Mouse (Mus musculus) neural tube, embryonic 12.5 days (tissue): ENCODE data around the gene Lmf2. TPM values are rescaled to one million over a fixed set of nuclear protein-coding genes. Genes with fewer than 3 reads are reported as not detected.

Experiments
- ATAC-seq: fragments of 200-750 bp; cut with Nextera tagmentation; 2 replicates; pipeline ENCODE4 v1.8.0; 2017; ENCODE audit warnings: low read depth, mild to moderate bottlenecking, moderate TSS enrichment, moderate library complexity; ENCODE audit not compliant: low FRiP score
- H3K27ac ChIP-seq: fragments of 300-500 bp; sonication (generic); 2 replicates; pipeline ENCODE4 v1.5.1; 2016
- H3K27me3 ChIP-seq: fragments of 300-500 bp; sonication (generic); replicated peaks from 2 replicates; pipeline ENCODE4 v1.6.1; 2016; ENCODE audit warnings: mild to moderate bottlenecking
- H3K36me3 ChIP-seq: fragments of 300-500 bp; sonication (generic); 2 replicates; pipeline ENCODE4 v1.6.1; 2016; ENCODE audit warnings: mild to moderate bottlenecking
- H3K4me1 ChIP-seq: fragments of 300-500 bp; sonication (generic); 2 replicates; pipeline ENCODE4 v1.6.1; 2016
- H3K4me2 ChIP-seq: fragments of 300-500 bp; sonication (generic); replicated peaks from 2 replicates; pipeline ENCODE4 v1.6.1; 2016; ENCODE audit warnings: mild to moderate bottlenecking
- H3K4me3 ChIP-seq: fragments of 300-500 bp; sonication (generic); 2 replicates; pipeline ENCODE4 v1.5.1; 2016
- H3K9ac ChIP-seq: fragments of 300-500 bp; sonication (generic); 2 replicates; pipeline ENCODE4 v1.6.1; 2016; ENCODE audit warnings: mild to moderate bottlenecking
- H3K9me3 ChIP-seq: fragments of 300-500 bp; sonication (generic); 2 replicates; pipeline ENCODE4 v1.6.1; 2016; ENCODE audit warnings: mild to moderate bottlenecking
- WGBS: fragments of 180-500 bp; shearing (Covaris S2); methylation state at CpG from one replicate; pipeline ENCODE4 v1.1.7; 2016; 5-methylcytosine and 5-hydroxymethylcytosine counted together
- polyA plus RNA-seq: library from polyadenylated mRNA; unstranded; fragments of >200 nt; fragmentation: Nextera tagmentation; extraction: Ambion mirVana; gene quantifications from 2 replicates; pipeline ENCODE4 v1.2.1, GENCODE M21; 2016

Gene Lmf2
- polyA plus RNA-seq, 1 experiment from 2014 or later = 42.2 TPM

DNA sequence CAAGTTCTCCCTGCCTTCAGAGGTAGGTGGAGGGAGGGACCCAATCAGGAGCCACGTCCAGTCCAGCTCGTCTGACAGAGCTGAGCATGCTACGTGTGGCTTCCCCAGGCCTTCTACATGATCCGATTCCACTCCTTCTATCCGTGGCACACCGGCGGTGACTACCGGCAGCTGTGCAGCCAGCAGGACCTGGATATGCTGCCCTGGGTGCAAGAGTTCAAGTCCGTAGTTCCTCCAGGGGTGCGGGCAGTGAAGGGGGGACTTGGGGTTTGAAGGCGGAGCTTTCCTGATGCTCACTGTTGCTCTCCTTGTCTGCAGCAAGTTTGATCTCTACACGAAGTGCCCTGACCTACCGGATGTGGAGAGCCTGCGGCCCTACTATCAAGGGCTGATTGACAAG lies 19.0 kb downstream of the Lmf2 start:
- no peaks in the 10 kb centered on the region for H3K9me3 ChIP-seq
- no peaks in the 10 kb centered on the region for H3K27me3 ChIP-seq
- H3K4me3 ChIP-seq = no peak overlapping the region
- no peaks in the 10 kb centered on the region for H3K36me3 ChIP-seq
- no peak overlapping the region for H3K27ac ChIP-seq
- ATAC-seq = no peak
- no peaks in the 10 kb centered on the region for H3K4me1 ChIP-seq
- WGBS = 89% methylated on average over 14 of the region's 14 CpGs
- no peak overlapping the region for H3K9ac ChIP-seq
- H3K4me2 ChIP-seq = no peak overlapping the region

- Histone ChIP-seq H3K27me3 (no peaks in the 10 kb centered on the region), H3K4me2 (no peak overlapping the region), H3K4me3 (no peak overlapping the region), H3K9ac (no peak overlapping the region), H3K4me1 (no peaks in the 10 kb centered on the region), H3K36me3 (no peaks in the 10 kb centered on the region), H3K27ac (no peak overlapping the region), H3K9me3 (no peaks in the 10 kb centered on the region)
- no peak for ATAC-seq
- 87% methylated on average over 17 of the region's 17 CpGs for WGBS
Measured at GRCm38 (mm10) chr15:89334774-89335537, 20.5 kb downstream of the Lmf2 start.

DNA sequence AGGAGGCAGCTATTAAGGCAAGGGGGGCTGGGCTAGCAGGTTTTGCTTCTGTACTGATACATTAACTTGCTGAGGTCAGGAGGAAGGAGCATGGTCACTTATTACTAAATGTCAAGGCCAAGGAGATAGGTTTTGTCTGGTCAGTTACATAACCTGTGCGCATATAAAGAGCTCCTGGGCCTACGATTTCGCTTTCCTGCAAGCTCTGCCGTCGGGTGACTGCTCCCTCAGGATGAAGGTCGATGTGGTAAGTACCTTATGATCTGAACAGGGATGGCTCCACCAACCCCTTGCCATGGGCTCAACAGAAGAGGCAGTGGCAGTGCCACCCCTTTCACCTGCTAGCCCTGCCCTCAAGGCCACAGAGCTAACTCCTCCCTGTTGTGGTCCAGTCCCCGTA lies 21.2 kb downstream of the Lmf2 start, which contains the start of gene Miox:
Gene Miox (plus strand): TSS at position 128 of the 400 bp plus-strand sequence.
- no peak within 1 kb of the TSS for H3K27ac ChIP-seq
- H3K4me1 ChIP-seq = no peaks in the 10 kb centered on the region
- no peak within 1 kb of the TSS for H3K9ac ChIP-seq
- no peaks in the 10 kb centered on the region for H3K9me3 ChIP-seq
- no peaks in the 10 kb centered on the region for H3K27me3 ChIP-seq
- H3K36me3 ChIP-seq = no peaks in the 10 kb centered on the region
- WGBS = 91% methylated on average over 7 of the region's 7 CpGs
- no peak within 1 kb of the TSS for H3K4me2 ChIP-seq
- ATAC-seq = no peak
- no peak within 1 kb of the TSS for H3K4me3 ChIP-seq

- 74% methylated on average over 5 of the region's 5 CpGs for WGBS
- no peak overlapping the region for H3K4me2 ChIP-seq
- H3K4me1 ChIP-seq = peaks cover 4% of the 10 kb centered on the region; the same call in 1 of the 2 replicates
- H3K9ac ChIP-seq = no peak overlapping the region
- no peaks in the 10 kb centered on the region for H3K36me3 ChIP-seq
- H3K27ac ChIP-seq = no peak overlapping the region
- no peak overlapping the region for H3K4me3 ChIP-seq
- no peaks in the 10 kb centered on the region for H3K9me3 ChIP-seq
- no peak for ATAC-seq
- peaks cover 15% of the 10 kb centered on the region for H3K27me3 ChIP-seq
Measured at GRCm38 (mm10) chr15:89326441-89326840, 29.0 kb downstream of the Lmf2 start.

- Histone ChIP-seq H3K27me3 (peaks cover 15% of the 10 kb centered on the region), H3K9me3 (no peaks in the 10 kb centered on the region), H3K4me2 (no peak overlapping the region), H3K4me1 (peaks cover 4% of the 10 kb centered on the region; the same call in 1 of the 2 replicates), H3K27ac (no peak overlapping the region), H3K36me3 (no peaks in the 10 kb centered on the region), H3K9ac (no peak overlapping the region), H3K4me3 (no peak overlapping the region)
- 91% methylated on average over 4 of the region's 4 CpGs for WGBS
- no peak for ATAC-seq
Measured at GRCm38 (mm10) chr15:89323656-89324055, 31.8 kb downstream of the Lmf2 start.

GRCm38 (mm10) chr15:89322670-89323522 lies 32.6 kb downstream of the Lmf2 start, which contains the start of gene Adm2:
Gene Adm2 (plus strand): TSS chr15:89322720.
- no peak for ATAC-seq
- Histone ChIP-seq H3K4me3 (no peak within 1 kb of the TSS; the same call in 1 of the 2 replicates), H3K36me3 (no peaks in the 10 kb centered on the region), H3K9ac (no peak within 1 kb of the TSS), H3K4me1 (peaks cover 4% of the 10 kb centered on the region; the same call in 1 of the 2 replicates), H3K27me3 (peaks cover 15% of the 10 kb centered on the region), H3K27ac (no peak within 1 kb of the TSS), H3K9me3 (no peaks in the 10 kb centered on the region), H3K4me2 (peak within 1 kb of the TSS; percentile 42)
- WGBS = 8% methylated on average over 26 of the region's 26 CpGs

GRCm38 (mm10) chr15:89321264-89321663 lies 34.2 kb downstream of the Lmf2 start:
- no peak for ATAC-seq
- 85% methylated on average over 8 of the region's 8 CpGs for WGBS
- Histone ChIP-seq H3K4me2 (no peak overlapping the region), H3K27me3 (peaks cover 15% of the 10 kb centered on the region), H3K27ac (no peak overlapping the region), H3K9me3 (no peaks in the 10 kb centered on the region), H3K9ac (no peak overlapping the region), H3K4me1 (peaks cover 4% of the 10 kb centered on the region; the same call in 1 of the 2 replicates), H3K4me3 (no peak overlapping the region), H3K36me3 (no peaks in the 10 kb centered on the region)

GRCm38 (mm10) chr15:89316146-89316545 lies 39.3 kb downstream of the Lmf2 start:
- no peak for ATAC-seq
- Histone ChIP-seq H3K4me1 (peaks cover 17% of the 10 kb centered on the region), H3K27me3 (no peaks in the 10 kb centered on the region), H3K27ac (no peak overlapping the region), H3K36me3 (no peaks in the 10 kb centered on the region), H3K9ac (no peak overlapping the region), H3K4me3 (no peak overlapping the region), H3K4me2 (no peak overlapping the region), H3K9me3 (no peaks in the 10 kb centered on the region)
- 63% methylated on average over 11 of the region's 11 CpGs for WGBS

GRCm38 (mm10) chr15:89315190-89315731 lies 40.2 kb downstream of the Lmf2 start, which contains the start of gene Sbf1:
Gene Sbf1 (minus strand): TSS chr15:89315311.
- H3K4me1 ChIP-seq = peaks cover 17% of the 10 kb centered on the region
- H3K27me3 ChIP-seq = no peaks in the 10 kb centered on the region
- H3K27ac ChIP-seq = no peak within 1 kb of the TSS
- peak within 1 kb of the TSS; percentile 93 for H3K4me2 ChIP-seq
- H3K36me3 ChIP-seq = no peaks in the 10 kb centered on the region
- peak; percentile 99 for ATAC-seq
- peak within 1 kb of the TSS; percentile 93 for H3K4me3 ChIP-seq
- whole genome bisulfite sequencing = under 1% methylated on average over 37 of the region's 37 CpGs
- peak within 1 kb of the TSS; percentile 91 for H3K9ac ChIP-seq
- no peaks in the 10 kb centered on the region for H3K9me3 ChIP-seq

- ATAC-seq = peak; percentile 74
- Histone ChIP-seq H3K9me3 (no peaks in the 10 kb centered on the region), H3K4me2 (peak overlapping the region; percentile 93), H3K4me1 (peaks cover 17% of the 10 kb centered on the region), H3K9ac (peak overlapping the region; percentile 91), H3K36me3 (no peaks in the 10 kb centered on the region), H3K4me3 (peak overlapping the region; percentile 93), H3K27ac (no peak overlapping the region), H3K27me3 (no peaks in the 10 kb centered on the region)
- under 1% methylated on average over 58 of the region's 58 CpGs for WGBS
Measured at GRCm38 (mm10) chr15:89314511-89315189, 40.8 kb downstream of the Lmf2 start.

DNA sequence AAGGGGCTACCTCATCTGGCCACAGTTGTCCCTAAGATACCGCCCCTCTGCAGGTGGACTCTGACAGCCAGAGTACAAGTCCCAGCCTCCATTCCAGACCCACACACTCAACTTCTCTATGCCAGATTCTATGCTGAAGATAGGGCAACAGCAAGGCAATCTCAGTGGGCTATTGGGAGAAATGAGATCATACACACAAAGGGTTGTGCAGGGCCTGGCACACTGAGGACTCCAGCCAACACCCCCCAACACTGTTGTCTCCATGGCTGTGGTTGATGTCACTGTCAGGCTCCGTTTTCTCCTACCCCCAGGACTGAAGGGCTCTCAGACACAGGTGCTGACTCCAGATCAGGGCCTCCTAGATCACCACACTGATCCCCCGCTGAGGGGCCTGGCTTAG lies 41.4 kb downstream of the Lmf2 start:
- no peaks in the 10 kb centered on the region for H3K27me3 ChIP-seq
- peak overlapping the region; percentile 93 for H3K4me2 ChIP-seq
- no peaks in the 10 kb centered on the region for H3K9me3 ChIP-seq
- H3K4me1 ChIP-seq = peaks cover 17% of the 10 kb centered on the region
- H3K4me3 ChIP-seq = peak overlapping the region; percentile 93
- no peak for ATAC-seq
- no peaks in the 10 kb centered on the region for H3K36me3 ChIP-seq
- no peak overlapping the region for H3K27ac ChIP-seq
- WGBS = 34% methylated on average over 3 of the region's 3 CpGs
- H3K9ac ChIP-seq = peak overlapping the region; percentile 91
